Mouse (Mus musculus) neural tube, embryonic 11.5 days (tissue): Measurements from ENCODE around the gene Bbx. TPM values are rescaled to one million over a fixed set of nuclear protein-coding genes. Genes with fewer than 3 reads are reported as not detected.

ENCODE experiments used
- ATAC-seq: fragments of 200-750 bp; cut with Nextera tagmentation; 2 replicates; pipeline ENCODE4 v1.8.0; 2017; ENCODE audit warnings: moderate number of reproducible peaks, mild to moderate bottlenecking, moderate TSS enrichment, moderate library complexity; ENCODE audit not compliant: insufficient read depth, low FRiP score, low TSS enrichment
- DNase-seq: peaks from one replicate; pipeline ENCODE4 v3.0.0-alpha.2; 2015; ENCODE audit warnings: low spot score
- H3K27ac ChIP-seq: fragments of 300-500 bp; sonication (generic); 2 replicates; pipeline ENCODE4 v1.5.1; 2014; ENCODE audit warnings: low read depth, mild to moderate bottlenecking, low read length
- H3K27me3 ChIP-seq: fragments of 300-500 bp; sonication (generic); 2 replicates; pipeline ENCODE4 v1.6.1; 2014; ENCODE audit warnings: mild to moderate bottlenecking, low read length, mixed read lengths; ENCODE audit not compliant: control insufficient read depth, insufficient read depth
- H3K36me3 ChIP-seq: fragments of 300-500 bp; sonication (generic); 2 replicates; pipeline ENCODE4 v1.6.1; 2014; ENCODE audit warnings: mild to moderate bottlenecking, low read length, moderate library complexity, mixed read lengths; ENCODE audit not compliant: control insufficient read depth, insufficient read depth
- H3K4me1 ChIP-seq: fragments of 300-500 bp; sonication (generic); 2 replicates; pipeline ENCODE4 v1.6.1; 2014; ENCODE audit warnings: low read length, mixed read lengths; ENCODE audit not compliant: control insufficient read depth, insufficient read depth
- H3K4me2 ChIP-seq: fragments of 300-500 bp; sonication (generic); 2 replicates; pipeline ENCODE4 v1.6.1; 2014; ENCODE audit warnings: low read depth, mild to moderate bottlenecking, moderate library complexity
- H3K4me3 ChIP-seq: fragments of 300-500 bp; sonication (generic); 2 replicates; pipeline ENCODE4 v1.5.1; 2014; ENCODE audit warnings: low read depth, low read length
- H3K9ac ChIP-seq: fragments of 300-500 bp; sonication (generic); 2 replicates; pipeline ENCODE4 v1.6.1; 2014; ENCODE audit warnings: mild to moderate bottlenecking, low read length
- H3K9me3 ChIP-seq: fragments of 300-500 bp; sonication (generic); 2 replicates; pipeline ENCODE4 v1.6.1; 2016; ENCODE audit warnings: low read length; ENCODE audit not compliant: control insufficient read depth
- WGBS: fragments of 180-500 bp; shearing (Covaris S2); extraction: QIAGEN DNeasy Blood & Tissue Kit; methylation state at CpG from one replicate; pipeline ENCODE4 v1.1.7; 2014; 5-methylcytosine and 5-hydroxymethylcytosine counted together
- polyA plus RNA-seq: library from polyadenylated mRNA; unstranded; fragments of >200 nt; fragmentation: Nextera tagmentation; extraction: Ambion mirVana; gene quantifications from 2 replicates; pipeline ENCODE4 v1.2.1, GENCODE M21; 2014

Gene Bbx
- polyA plus RNA-seq, 1 experiment from 2014 or later = 24.0 TPM

DNA sequence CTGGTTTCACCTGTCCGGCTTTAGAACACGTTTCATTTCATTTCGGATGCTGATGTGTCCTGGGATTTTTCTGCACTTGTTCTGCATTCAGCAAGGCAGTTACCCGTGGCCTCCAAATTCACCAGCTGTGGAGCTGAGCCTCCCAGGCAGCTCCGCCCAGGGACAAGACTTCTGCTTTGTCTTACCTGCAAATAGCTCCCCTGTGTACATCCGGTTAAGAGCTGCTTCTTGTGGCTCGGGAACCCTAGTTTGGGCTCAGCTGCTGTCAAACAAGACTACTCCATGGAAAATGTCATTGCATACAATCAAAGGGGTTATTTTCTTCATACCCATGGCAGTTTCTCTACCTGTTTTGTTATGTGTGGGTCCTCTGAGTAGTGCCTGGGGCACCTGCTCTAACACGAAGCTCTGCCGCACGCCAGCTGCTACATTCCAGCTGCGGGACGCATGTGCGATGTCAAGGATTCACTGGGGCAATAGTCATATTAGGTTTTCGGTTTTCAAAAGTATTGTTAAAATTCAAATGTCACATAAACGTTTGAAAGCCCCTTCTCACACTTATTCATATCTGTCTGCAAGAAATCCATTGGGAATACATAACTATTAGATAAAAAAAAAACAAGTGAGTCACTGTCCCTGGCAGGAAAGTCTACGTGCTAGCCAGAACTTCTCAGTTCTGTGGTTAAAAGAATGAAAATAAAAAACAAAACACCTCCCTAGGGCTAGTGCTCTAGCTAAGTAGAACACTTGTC, 264.8 kb downstream of the Bbx start:
- no peaks in the 10 kb centered on the region for H3K27me3 ChIP-seq

DNA sequence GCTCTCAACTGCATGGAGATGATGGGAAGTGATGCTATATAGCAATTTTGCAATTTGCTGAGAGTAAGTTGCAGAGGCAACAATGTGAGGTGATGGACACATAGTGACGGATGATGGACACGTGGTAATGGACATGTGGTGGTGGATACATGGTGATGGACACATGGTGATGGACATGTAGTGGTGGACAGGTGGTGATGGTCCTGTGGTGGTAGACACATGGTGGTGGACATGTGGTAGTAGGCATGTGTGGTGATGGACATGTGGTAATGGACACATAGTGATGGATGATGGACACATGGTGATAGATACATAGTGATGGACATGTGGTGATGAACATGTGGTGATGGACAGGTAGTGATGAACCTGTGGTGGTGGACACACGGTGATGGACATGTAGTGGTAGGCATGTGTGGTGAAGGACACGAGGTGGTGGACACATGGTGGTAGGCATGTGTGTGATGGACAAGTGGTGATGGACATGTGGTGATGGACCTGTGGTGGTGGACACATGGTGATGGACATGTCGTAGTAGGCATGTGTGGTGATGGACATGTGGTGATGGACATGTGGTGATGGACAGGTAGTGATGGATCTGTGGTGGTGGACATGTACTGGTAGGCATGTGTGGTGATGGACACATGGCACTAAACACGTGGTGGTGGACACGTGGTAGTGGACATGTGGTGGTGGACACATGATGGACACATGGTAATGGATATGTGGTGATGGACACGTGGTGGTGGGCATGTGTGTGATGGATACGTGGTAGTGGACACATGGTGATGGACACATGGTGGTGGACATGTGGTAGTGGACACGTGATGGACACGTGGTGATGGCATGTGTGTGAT, 271.5 kb downstream of the Bbx start:
- no peak for DNase-seq

More for the DNA sequence above, 264.8 kb downstream of the Bbx start:
- Histone ChIP-seq H3K27ac (no peak overlapping the region), H3K9me3 (no peaks in the 10 kb centered on the region), H3K4me3 (no peak overlapping the region), H3K4me2 (no peak overlapping the region), H3K4me1 (no peaks in the 10 kb centered on the region), H3K36me3 (no peaks in the 10 kb centered on the region), H3K9ac (no peak overlapping the region)
- ATAC-seq (no peak), DNase-seq (no peak)
- 80% methylated on average over 16 of the region's 16 CpGs for WGBS

DNA sequence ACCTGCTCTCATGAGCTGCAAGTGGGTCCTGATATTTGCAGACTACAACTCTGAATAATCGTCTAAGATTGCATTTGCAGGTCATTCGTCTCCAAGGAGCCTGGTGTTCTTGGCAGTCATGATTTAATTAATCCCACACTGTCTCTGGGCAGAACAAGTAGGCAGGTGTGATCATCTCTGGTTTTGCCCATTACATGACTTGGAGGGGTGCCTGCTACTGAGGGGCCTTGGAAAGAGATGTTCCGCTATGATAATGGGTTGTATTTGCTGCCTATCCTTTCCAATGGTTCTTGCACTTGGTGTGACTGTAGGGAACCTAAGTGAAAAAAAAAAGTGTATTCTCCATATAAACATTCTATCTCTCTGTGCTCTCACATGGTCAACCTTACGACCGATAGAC, 273.6 kb downstream of the Bbx start:
- DNase-seq (no peak), ATAC-seq (no peak)
- H3K36me3 ChIP-seq = no peaks in the 10 kb centered on the region
- H3K4me2 ChIP-seq = no peak overlapping the region
- H3K4me3 ChIP-seq = no peak overlapping the region
- H3K27ac ChIP-seq = no peak overlapping the region
- H3K9me3 ChIP-seq = no peaks in the 10 kb centered on the region
- 90% methylated on average over 5 of the region's 5 CpGs for WGBS
- H3K27me3 ChIP-seq = no peaks in the 10 kb centered on the region
- no peaks in the 10 kb centered on the region for H3K4me1 ChIP-seq
- H3K9ac ChIP-seq = no peak overlapping the region

More for the DNA sequence above, 271.5 kb downstream of the Bbx start:
- peak; percentile 35; the same call in 1 of the 2 replicates for ATAC-seq
- Histone ChIP-seq H3K4me1 (no peaks in the 10 kb centered on the region), H3K4me3 (no peak overlapping the region), H3K9me3 (no peaks in the 10 kb centered on the region), H3K27ac (no peak overlapping the region), H3K9ac (no peak overlapping the region), H3K36me3 (no peaks in the 10 kb centered on the region), H3K4me2 (no peak overlapping the region), H3K27me3 (no peaks in the 10 kb centered on the region)
- WGBS = 92% methylated on average over 11 of the region's 11 CpGs

DNA sequence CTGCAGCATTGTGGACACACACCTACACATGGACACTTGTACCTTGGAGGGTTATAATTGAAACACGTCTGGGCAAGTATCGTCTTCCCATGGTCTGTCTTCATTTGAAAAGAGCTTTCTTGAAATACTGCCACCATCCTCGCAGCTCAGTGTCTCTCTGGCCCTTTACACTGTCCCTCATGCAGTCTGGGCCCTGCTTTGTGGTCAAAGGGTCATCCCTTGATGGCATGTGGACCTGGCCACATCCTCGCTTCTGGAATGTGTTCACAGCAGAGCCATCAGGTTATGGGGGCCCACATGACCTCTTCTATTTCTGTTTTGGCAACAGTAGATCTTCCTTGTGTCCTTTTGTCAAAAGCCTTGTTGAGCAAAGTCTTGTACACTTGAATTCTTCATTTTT, 282.6 kb downstream of the Bbx start:
- Histone ChIP-seq H3K4me3 (no peak overlapping the region), H3K9ac (no peak overlapping the region), H3K9me3 (no peaks in the 10 kb centered on the region), H3K27me3 (no peaks in the 10 kb centered on the region), H3K4me2 (no peak overlapping the region), H3K27ac (no peak overlapping the region), H3K4me1 (no peaks in the 10 kb centered on the region), H3K36me3 (no peaks in the 10 kb centered on the region)
- 84% methylated on average over 4 of the region's 4 CpGs for WGBS
- DNase-seq (no peak), ATAC-seq (no peak)

DNA sequence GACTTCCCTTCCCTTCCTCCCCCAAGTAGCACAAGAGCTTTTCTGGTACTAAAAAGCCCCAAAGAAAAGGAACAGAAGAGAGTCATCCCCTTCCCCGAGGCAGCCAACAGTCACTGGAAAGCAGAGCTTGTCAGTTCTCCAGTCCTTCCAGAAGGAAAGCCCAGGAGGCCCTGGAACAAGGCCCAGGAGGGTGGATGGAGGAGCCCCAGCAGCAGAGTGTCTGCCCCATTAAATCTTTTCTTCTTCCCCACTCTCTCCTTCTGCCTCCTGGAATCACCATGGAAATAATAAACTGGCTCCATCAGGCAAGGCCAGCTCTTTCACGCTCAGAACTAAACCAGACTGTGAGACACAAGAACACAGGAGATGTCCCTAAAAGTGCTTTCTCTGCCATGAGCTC, 284.3 kb downstream of the Bbx start:
- Histone ChIP-seq H3K4me3 (no peak overlapping the region), H3K9ac (no peak overlapping the region), H3K4me2 (no peak overlapping the region), H3K36me3 (no peaks in the 10 kb centered on the region), H3K27ac (no peak overlapping the region), H3K9me3 (no peaks in the 10 kb centered on the region), H3K4me1 (no peaks in the 10 kb centered on the region), H3K27me3 (no peaks in the 10 kb centered on the region)
- no peak for ATAC-seq
- 61% methylated on average over 2 of the region's 2 CpGs for WGBS
- DNase-seq = no peak

Other genes with a start within 250 kb of the Bbx start
- not detected in 2 replicates for gene Ccdc54, start 158.8 kb upstream of the Bbx start, polyA plus RNA-seq